Mouse (Mus musculus) G1E-ER4 (cell line): ENCODE data around the gene Gm20605. TPM values are rescaled to one million over a fixed set of nuclear protein-coding genes. Genes with fewer than 3 reads are reported as not detected.

Source experiments
- GATA1 ChIP-seq: IDR thresholded peaks from one replicate; pipeline ENCODE4 v1.8.0; 2012; ENCODE audit warnings: low read length, inconsistent platforms
- polyA plus RNA-seq: library from polyadenylated mRNA; stranded (reverse); fragments of >175 nt; gene quantifications from 2 replicates; pipeline ENCODE4 v1.2.3, GENCODE M21; 2012

Gm20605 gene
- polyA plus RNA-seq, 1 experiment, result 10.7 TPM

- no peak for TF ChIP-seq GATA1
Observed at GRCm38 (mm10) chr5:137608654-137609190, 20.3 kb upstream of the Gm20605 start.

- no peak for TF ChIP-seq GATA1
Observed at GRCm38 (mm10) chr5:137609292-137609691, 19.7 kb upstream of the Gm20605 start.

- TF ChIP-seq GATA1, result no peak
Observed at GRCm38 (mm10) chr5:137610056-137610455, 18.9 kb upstream of the Gm20605 start.

- TF ChIP-seq GATA1, result no peak
Observed at GRCm38 (mm10) chr5:137610548-137611244, 18.3 kb upstream of the Gm20605 start.

- no peak for TF ChIP-seq GATA1
Observed at GRCm38 (mm10) chr5:137611245-137611602, 17.8 kb upstream of the Gm20605 start.

- no peak for TF ChIP-seq GATA1
Observed at GRCm38 (mm10) chr5:137613076-137613475, 15.9 kb upstream of the Gm20605 start.

- TF ChIP-seq GATA1, result no peak
Observed at GRCm38 (mm10) chr5:137613550-137613949, 15.4 kb upstream of the Gm20605 start, which contains the start of gene Pcolce. Pcolce (minus strand) TSS chr5:137613784.

- TF ChIP-seq GATA1, result no peak
Observed at GRCm38 (mm10) chr5:137615347-137615746, 13.6 kb upstream of the Gm20605 start.

- no peak for TF ChIP-seq GATA1
Observed at GRCm38 (mm10) chr5:137623937-137624530, 4.9 kb upstream of the Gm20605 start.

- no peak for TF ChIP-seq GATA1
Observed at GRCm38 (mm10) chr5:137627991-137628390, 984 bp upstream of the Gm20605 start.

- no peak for TF ChIP-seq GATA1
Observed at GRCm38 (mm10) chr5:137629306-137629721, 339 bp downstream of the Gm20605 start.

- no peak for TF ChIP-seq GATA1
Observed at GRCm38 (mm10) chr5:137629906-137630545, 1.1 kb downstream of the Gm20605 start.

- TF ChIP-seq GATA1, result no peak
Observed at GRCm38 (mm10) chr5:137630602-137631001, 1.6 kb downstream of the Gm20605 start.

- TF ChIP-seq GATA1, result no peak
Observed at GRCm38 (mm10) chr5:137631171-137631570, 2.2 kb downstream of the Gm20605 start.

- no peak for TF ChIP-seq GATA1
Observed at GRCm38 (mm10) chr5:137631591-137631990, 2.6 kb downstream of the Gm20605 start.

- no peak for TF ChIP-seq GATA1
Observed at GRCm38 (mm10) chr5:137633397-137634084, 4.6 kb downstream of the Gm20605 start.
